Mouse (Mus musculus) bone marrow macrophage, adult 2 months (primary cell): ENCODE measurements around the gene Snx9.

Experiments
- CTCF ChIP-seq: IDR thresholded peaks from 2 replicates; pipeline ENCODE4 v1.5.1; 2012; ENCODE audit warnings: low read depth, mild to moderate bottlenecking, low read length, moderate library complexity
- POLR2A ChIP-seq: IDR thresholded peaks from 2 replicates; pipeline ENCODE4 v1.6.1; 2012; ENCODE audit warnings: mild to moderate bottlenecking, low read depth, low read length, borderline replicate concordance

DNA sequence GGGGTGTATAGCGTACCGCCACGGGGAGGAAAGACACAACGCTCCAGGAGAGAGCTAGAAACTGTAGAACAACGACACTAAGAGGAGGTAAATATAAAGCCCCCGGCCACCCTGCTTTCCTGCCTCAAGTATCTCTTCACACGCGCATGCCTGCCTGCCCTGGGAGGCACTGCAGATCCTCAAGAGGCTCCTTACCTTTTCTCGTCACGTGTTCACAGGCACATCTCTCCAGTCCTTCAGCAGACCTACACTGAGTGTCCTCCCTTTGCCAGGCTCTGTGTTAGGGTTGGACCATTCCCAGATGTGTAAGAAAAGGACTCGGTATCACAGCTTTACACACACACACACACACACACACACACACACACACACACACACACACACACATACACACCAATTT lies 18.1 kb upstream of the Snx9 start:
- TF ChIP-seq CTCF (no peak), POLR2A (no peak)
